Mouse (Mus musculus) CH12.LX (cell line): ENCODE measurements around the gene Ube2u.

Experiments used
- CTCF ChIP-seq, 2 experiments: IDR thresholded peaks in 1 of 2; conservative IDR thresholded peaks in 1 of 2; 2 replicates each; pipeline ENCODE4 v1.5.1; 2011 to 2012; ENCODE audit warnings: low read depth in 2 of 2, low read length in 2 of 2, improper control_type of control experiment in 1 of 2, inconsistent platforms in 1 of 2, mild to moderate bottlenecking in 1 of 2, moderate library complexity in 1 of 2
- EP300 ChIP-seq: IDR thresholded peaks from 2 replicates; pipeline ENCODE4 v1.6.1; 2011; ENCODE audit warnings: low read length, improper control_type of control experiment
- MAX ChIP-seq: IDR thresholded peaks from 2 replicates; pipeline ENCODE4 v1.6.1; 2011; ENCODE audit warnings: low read length, improper control_type of control experiment
- MYC ChIP-seq: IDR thresholded peaks from 2 replicates; pipeline ENCODE4 v1.6.1; 2011; ENCODE audit warnings: low read depth, mild to moderate bottlenecking, improper control_type of control experiment, low read length
- NELFE ChIP-seq: IDR thresholded peaks from 2 replicates; pipeline ENCODE4 v1.6.1; 2011; ENCODE audit warnings: low read depth, low read length, improper control_type of control experiment
- NRF1 ChIP-seq: IDR thresholded peaks from 2 replicates; pipeline ENCODE4 v1.6.1; 2014; ENCODE audit warnings: low read depth, mild to moderate bottlenecking, inconsistent platforms, low read length, improper control_type of control experiment, moderate library complexity
- POLR2A ChIP-seq: IDR thresholded peaks from 2 replicates; pipeline ENCODE4 v1.6.1; 2011; ENCODE audit warnings: low read depth, mild to moderate bottlenecking, improper control_type of control experiment, low read length
- SMC3 ChIP-seq: IDR thresholded peaks from 2 replicates; pipeline ENCODE4 v1.6.1; 2011; ENCODE audit warnings: low read depth, low read length, improper control_type of control experiment
- TBP ChIP-seq: conservative IDR thresholded peaks from 2 replicates; pipeline ENCODE4 v1.6.1; 2011; ENCODE audit warnings: low read depth, low read length, improper control_type of control experiment
- USF1 ChIP-seq: IDR thresholded peaks from 2 replicates; pipeline ENCODE4 v1.6.1; 2014; ENCODE audit warnings: low read depth, mild to moderate bottlenecking, inconsistent platforms, low read length, improper control_type of control experiment
- ZC3H11A ChIP-seq: IDR thresholded peaks from 2 replicates; pipeline ENCODE4 v1.6.1; 2012; ENCODE audit warnings: low read depth, mild to moderate bottlenecking, inconsistent platforms, low read length, improper control_type of control experiment

GRCm38 (mm10) chr4:100462493-100463120 lies 16.0 kb upstream of the Ube2u start:
- TF ChIP-seq MYC = no peak
- no peak for TF ChIP-seq EP300
- no peak for TF ChIP-seq SMC3
- TF ChIP-seq POLR2A = no peak
- TF ChIP-seq TBP = no peak
- TF ChIP-seq ZC3H11A = no peak
- TF ChIP-seq NELFE = no peak
- no peak for TF ChIP-seq CTCF (conservative IDR thresholded peaks at IDR 0.05 in 1 of 2, IDR thresholded peaks at IDR 0.05 in 1 of 2; ENCODE audit: low read depth in 2 of 2, low read length in 2 of 2)
- no peak for TF ChIP-seq USF1
- TF ChIP-seq MAX = no peak
- TF ChIP-seq NRF1 = no peak
